Mouse (Mus musculus): ENCODE data around the gene Wnt1. TPM values are rescaled to one million over a fixed set of nuclear protein-coding genes. Genes with fewer than 3 reads are reported as not detected.

Wnt1 gene
- polyA plus RNA-seq, 1 experiment from 2014 or later = not detected

DNA sequence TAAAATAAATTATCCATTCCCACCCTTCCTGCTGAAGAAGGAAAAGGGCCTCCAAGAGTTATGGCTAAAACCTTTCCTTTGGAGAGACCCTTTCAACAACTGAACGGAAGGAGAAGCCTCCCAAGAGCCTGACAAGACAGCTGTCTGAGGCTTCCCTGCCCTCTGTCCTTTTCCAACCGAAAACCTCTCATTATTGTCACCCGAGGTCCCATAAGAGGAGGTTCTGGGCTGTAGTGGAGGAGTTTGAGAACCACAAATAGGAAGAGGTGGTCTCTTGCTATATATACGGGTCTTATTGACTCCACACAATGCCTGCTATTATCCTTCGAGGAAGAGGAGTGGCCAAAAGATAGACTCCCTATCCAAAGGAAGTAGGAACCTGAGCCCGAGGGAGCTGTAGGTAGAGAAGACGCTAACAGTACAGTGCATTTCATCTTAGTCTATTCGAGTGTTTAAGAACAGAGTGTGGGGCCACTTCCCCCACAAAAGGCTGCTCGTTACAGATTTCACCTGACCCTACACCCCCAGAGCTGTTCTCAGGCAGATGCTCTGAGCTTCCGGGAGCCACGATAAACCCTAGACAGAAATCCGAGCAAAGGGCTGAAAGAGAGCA, 17.7 kb upstream of the Wnt1 start:
- H3K27ac ChIP-seq = no peak overlapping the region
- peak overlapping the region; percentile 10; the same call in 1 of the 2 replicates for H3K4me3 ChIP-seq (ENCODE audit: inconsistent target)
- H3K79me2 ChIP-seq (ENCODE audit: inconsistent target) = no peaks in the 10 kb centered on the region
- 28% methylated on average over 12 of the region's 12 CpGs for WGBS (ENCODE audit: missing documents)
- no peaks in the 10 kb centered on the region for H3K36me3 ChIP-seq (ENCODE audit: inconsistent target)

DNA sequence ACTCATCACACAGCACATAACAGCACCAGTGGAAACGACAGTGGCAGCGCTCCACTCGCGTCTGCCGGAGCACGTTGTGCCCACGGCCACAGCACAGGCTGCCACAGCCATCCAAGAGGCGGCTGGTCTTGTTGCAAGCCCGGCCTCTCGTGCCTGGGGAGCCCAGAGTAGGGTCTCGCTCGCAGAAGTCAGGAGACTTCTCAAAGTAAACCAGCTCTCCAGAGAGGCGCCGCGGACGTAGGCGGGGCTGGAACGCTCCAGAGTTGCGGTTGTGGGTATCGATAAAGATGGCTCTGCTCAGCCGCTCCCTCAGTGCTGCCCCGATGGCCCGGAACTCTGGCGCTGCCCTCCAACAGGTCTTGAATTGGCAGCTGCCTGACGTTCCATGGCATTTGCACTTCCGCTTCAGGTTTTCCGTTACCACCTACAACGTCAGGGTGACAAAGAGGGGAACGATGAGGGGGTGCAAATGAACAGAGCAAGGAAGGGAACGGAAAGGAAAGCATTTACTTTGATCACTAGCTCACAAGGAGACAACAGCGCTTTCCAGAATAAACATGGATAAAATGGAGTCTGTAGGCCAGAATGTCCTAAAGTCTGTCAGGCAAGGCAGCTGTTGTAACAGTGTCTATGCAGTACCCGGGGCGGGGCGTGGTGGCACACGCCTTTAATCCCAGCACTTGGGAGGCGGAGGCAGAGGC, 17.0 kb upstream of the Wnt1 start:
- no peak overlapping the region for H3K27ac ChIP-seq
- H3K4me3 ChIP-seq (ENCODE audit: inconsistent target) = peak overlapping the region; percentile 10; the same call in 1 of the 2 replicates
- 8% methylated on average over 36 of the region's 36 CpGs for WGBS (ENCODE audit: missing documents)
- no peaks in the 10 kb centered on the region for H3K36me3 ChIP-seq (ENCODE audit: inconsistent target)
- H3K79me2 ChIP-seq (ENCODE audit: inconsistent target) = no peaks in the 10 kb centered on the region

GRCm38 (mm10) chr15:98774096-98774495, 15.6 kb upstream of the Wnt1 start:
- H3K79me2 ChIP-seq (ENCODE audit: inconsistent target) = no peaks in the 10 kb centered on the region
- H3K27ac ChIP-seq = no peak overlapping the region
- H3K36me3 ChIP-seq (ENCODE audit: inconsistent target) = no peaks in the 10 kb centered on the region
- H3K4me3 ChIP-seq (ENCODE audit: inconsistent target) = no peak overlapping the region
- 93% methylated on average over 15 of the region's 15 CpGs for WGBS (ENCODE audit: missing documents)

- 52% methylated on average over 5 of the region's 5 CpGs for WGBS (ENCODE audit: missing documents)
- no peaks in the 10 kb centered on the region for H3K79me2 ChIP-seq (ENCODE audit: inconsistent target)
- no peak overlapping the region for H3K4me3 ChIP-seq (ENCODE audit: inconsistent target)
- H3K36me3 ChIP-seq (ENCODE audit: inconsistent target) = no peaks in the 10 kb centered on the region
- H3K27ac ChIP-seq = no peak overlapping the region
These were observed 14.1 kb upstream of the Wnt1 start for GRCm38 (mm10) chr15:98775533-98775932.

GRCm38 (mm10) chr15:98776280-98777004, 13.2 kb upstream of the Wnt1 start:
- Histone ChIP-seq H3K27ac (no peak overlapping the region), H3K36me3 (ENCODE audit: inconsistent target) (no peaks in the 10 kb centered on the region), H3K79me2 (ENCODE audit: inconsistent target) (no peaks in the 10 kb centered on the region), H3K4me3 (ENCODE audit: inconsistent target) (no peak overlapping the region)
- 11% methylated on average over 62 of the region's 62 CpGs for WGBS (ENCODE audit: missing documents)

DNA sequence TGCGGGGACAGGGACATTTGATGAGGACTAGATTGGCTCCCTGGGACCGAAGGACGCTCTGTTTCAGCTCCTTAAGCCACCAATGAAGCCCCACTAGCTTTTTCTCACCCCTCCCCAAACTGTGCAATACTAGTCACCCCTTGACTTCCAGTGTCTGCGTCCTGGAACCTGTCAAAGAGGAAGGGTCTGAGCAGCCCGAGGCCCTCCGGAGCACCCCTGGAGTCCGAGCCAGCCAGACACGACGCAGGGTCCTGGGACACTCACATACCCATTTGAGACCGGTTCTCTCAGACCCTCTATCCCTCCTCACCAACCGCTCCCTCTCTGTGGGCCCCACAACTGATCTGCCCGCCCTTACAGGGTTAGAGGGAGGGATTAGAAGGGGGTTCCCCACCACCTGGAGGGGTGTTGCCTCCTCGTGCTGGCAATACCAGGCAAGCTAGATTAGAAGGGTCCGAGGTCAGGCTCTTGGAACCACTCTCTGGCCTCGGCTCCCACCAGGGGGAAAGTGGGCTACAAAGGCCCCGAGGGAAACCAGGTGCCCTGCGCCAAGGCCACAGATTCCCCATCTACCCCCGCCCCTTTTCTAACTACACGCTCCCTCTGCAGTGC, 12.5 kb upstream of the Wnt1 start:
- WGBS (ENCODE audit: missing documents) = 17% methylated on average over 19 of the region's 19 CpGs
- no peak overlapping the region for H3K4me3 ChIP-seq (ENCODE audit: inconsistent target)
- H3K79me2 ChIP-seq (ENCODE audit: inconsistent target) = no peaks in the 10 kb centered on the region
- H3K27ac ChIP-seq = no peak overlapping the region
- no peaks in the 10 kb centered on the region for H3K36me3 ChIP-seq (ENCODE audit: inconsistent target)

- Histone ChIP-seq H3K36me3 (ENCODE audit: inconsistent target) (no peaks in the 10 kb centered on the region), H3K79me2 (ENCODE audit: inconsistent target) (no peaks in the 10 kb centered on the region), H3K27ac (no peak within 1 kb of the TSS), H3K4me3 (ENCODE audit: inconsistent target) (no peak within 1 kb of the TSS)
- WGBS (ENCODE audit: missing documents) = 3% methylated on average over 33 of the region's 33 CpGs
These were observed 11.9 kb upstream of the Wnt1 start, which contains the start of gene Wnt10b for GRCm38 (mm10) chr15:98777762-98778161. Gene Wnt10b, minus strand, starts transcription at chr15:98778150.

GRCm38 (mm10) chr15:98778191-98778770, 11.4 kb upstream of the Wnt1 start:
- Histone ChIP-seq H3K4me3 (ENCODE audit: inconsistent target) (no peak overlapping the region), H3K36me3 (ENCODE audit: inconsistent target) (no peaks in the 10 kb centered on the region), H3K27ac (no peak overlapping the region), H3K79me2 (ENCODE audit: inconsistent target) (no peaks in the 10 kb centered on the region)
- 4% methylated on average over 17 of the region's 25 CpGs for WGBS (ENCODE audit: missing documents)

DNA sequence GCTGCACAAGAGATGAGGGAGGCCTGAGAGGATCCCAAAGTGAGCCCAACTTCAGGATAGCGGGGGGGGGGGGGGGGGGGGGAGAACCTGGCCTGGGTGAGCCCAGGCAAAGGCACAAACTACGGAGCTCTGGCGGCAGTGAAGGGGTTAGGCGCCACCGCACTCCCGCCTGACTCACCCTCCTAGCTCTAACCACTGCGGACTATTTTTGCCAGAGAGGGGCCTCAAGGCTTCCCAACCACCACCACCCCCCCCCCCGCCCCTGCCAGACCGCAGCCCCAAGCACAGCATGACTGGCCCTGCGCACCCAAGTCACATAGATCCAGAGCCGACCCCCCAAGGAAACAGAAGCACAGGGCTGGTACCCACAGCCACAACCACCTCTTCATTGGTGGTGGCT, 10.9 kb upstream of the Wnt1 start:
- Histone ChIP-seq H3K36me3 (ENCODE audit: inconsistent target) (no peaks in the 10 kb centered on the region), H3K79me2 (ENCODE audit: inconsistent target) (no peaks in the 10 kb centered on the region), H3K27ac (no peak overlapping the region), H3K4me3 (ENCODE audit: inconsistent target) (no peak overlapping the region)
- WGBS (ENCODE audit: missing documents) = 10% methylated on average over 2 of the region's 11 CpGs

GRCm38 (mm10) chr15:98780075-98780474, 9.6 kb upstream of the Wnt1 start:
- Histone ChIP-seq H3K4me3 (ENCODE audit: inconsistent target) (no peak overlapping the region), H3K27ac (no peak overlapping the region), H3K79me2 (ENCODE audit: inconsistent target) (no peaks in the 10 kb centered on the region), H3K36me3 (ENCODE audit: inconsistent target) (no peaks in the 10 kb centered on the region)
- WGBS (ENCODE audit: missing documents) = 23% methylated on average over 7 of the region's 8 CpGs

DNA sequence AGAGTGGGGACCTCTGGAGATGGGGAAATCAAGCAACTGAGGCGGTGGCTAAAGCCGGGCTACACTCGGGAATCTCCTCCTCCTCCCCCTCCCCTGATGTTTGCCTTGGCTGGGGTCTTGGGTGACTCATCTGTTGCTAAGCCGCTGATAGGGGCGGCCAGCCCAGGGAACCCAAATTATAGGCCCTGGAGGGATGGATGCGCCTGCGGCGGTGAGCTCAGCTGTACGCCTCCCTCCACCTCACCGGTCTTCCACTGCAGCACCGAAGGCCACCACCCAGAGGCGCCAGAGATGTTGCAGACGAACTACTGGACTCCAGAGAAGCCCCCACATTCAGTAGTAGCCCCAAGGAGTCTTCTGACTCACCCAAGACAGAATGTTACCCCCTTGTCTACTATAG, 9.1 kb upstream of the Wnt1 start:
- Histone ChIP-seq H3K4me3 (ENCODE audit: inconsistent target) (no peak overlapping the region), H3K27ac (no peak overlapping the region), H3K79me2 (ENCODE audit: inconsistent target) (no peaks in the 10 kb centered on the region), H3K36me3 (ENCODE audit: inconsistent target) (no peaks in the 10 kb centered on the region)
- 38% methylated on average over 4 of the region's 13 CpGs for whole genome bisulfite sequencing (ENCODE audit: missing documents)

DNA sequence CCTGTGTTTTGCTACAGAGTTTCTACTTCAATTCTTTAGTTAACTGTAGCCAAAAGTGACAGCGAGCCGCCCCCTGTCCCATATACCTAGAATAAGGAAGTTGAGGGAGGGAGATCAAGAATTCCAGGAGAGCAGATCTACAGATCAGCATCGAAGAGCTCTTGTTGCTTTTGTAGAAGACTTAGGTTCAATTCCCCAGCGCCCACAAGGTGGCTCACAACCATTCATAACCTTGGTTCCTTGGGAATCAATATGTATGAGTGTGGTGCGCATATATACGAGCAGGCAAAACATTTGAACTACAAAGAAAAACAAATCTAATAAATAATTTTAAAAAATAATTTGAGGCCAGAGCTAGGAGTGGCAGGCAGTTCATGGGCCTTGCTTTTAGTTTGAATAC, 8.5 kb upstream of the Wnt1 start:
- H3K36me3 ChIP-seq (ENCODE audit: inconsistent target) = no peaks in the 10 kb centered on the region
- H3K79me2 ChIP-seq (ENCODE audit: inconsistent target) = no peaks in the 10 kb centered on the region
- H3K27ac ChIP-seq = no peak overlapping the region
- no peak overlapping the region for H3K4me3 ChIP-seq (ENCODE audit: inconsistent target)
- WGBS (ENCODE audit: missing documents) = 73% methylated on average over 6 of the region's 6 CpGs

- Histone ChIP-seq H3K27ac (no peak overlapping the region), H3K4me3 (ENCODE audit: inconsistent target) (no peak overlapping the region), H3K36me3 (ENCODE audit: inconsistent target) (no peaks in the 10 kb centered on the region), H3K79me2 (ENCODE audit: inconsistent target) (no peaks in the 10 kb centered on the region)
- 70% methylated on average over 7 of the region's 7 CpGs for WGBS (ENCODE audit: missing documents)
These were observed 3.9 kb upstream of the Wnt1 start for GRCm38 (mm10) chr15:98785744-98786143.

DNA sequence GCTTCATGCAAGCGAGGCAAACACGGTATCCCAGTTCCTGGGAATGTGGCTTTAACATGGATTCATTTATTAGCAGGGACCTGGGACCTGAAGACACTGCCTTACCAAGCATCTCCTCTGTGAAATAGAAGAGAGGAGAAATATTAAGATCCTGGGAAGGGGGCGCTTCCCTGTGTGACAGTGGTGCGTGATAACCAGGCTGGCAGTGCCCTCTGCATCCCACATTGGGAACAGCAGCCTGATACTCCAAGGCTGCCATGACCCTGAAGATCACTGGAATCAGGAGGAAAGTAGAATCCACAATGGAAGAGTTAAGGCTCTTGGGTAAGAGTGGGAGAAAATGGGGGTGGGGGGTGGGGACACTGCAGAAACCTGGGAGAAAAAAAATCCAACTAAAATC, 1.7 kb upstream of the Wnt1 start:
- Histone ChIP-seq H3K27ac (no peak overlapping the region), H3K36me3 (ENCODE audit: inconsistent target) (no peaks in the 10 kb centered on the region), H3K4me3 (ENCODE audit: inconsistent target) (no peak overlapping the region), H3K79me2 (ENCODE audit: inconsistent target) (no peaks in the 10 kb centered on the region)
- WGBS (ENCODE audit: missing documents) = 46% methylated on average over 4 of the region's 4 CpGs

Data from macrophage (primary cell).